In the genomic region with DNA sequence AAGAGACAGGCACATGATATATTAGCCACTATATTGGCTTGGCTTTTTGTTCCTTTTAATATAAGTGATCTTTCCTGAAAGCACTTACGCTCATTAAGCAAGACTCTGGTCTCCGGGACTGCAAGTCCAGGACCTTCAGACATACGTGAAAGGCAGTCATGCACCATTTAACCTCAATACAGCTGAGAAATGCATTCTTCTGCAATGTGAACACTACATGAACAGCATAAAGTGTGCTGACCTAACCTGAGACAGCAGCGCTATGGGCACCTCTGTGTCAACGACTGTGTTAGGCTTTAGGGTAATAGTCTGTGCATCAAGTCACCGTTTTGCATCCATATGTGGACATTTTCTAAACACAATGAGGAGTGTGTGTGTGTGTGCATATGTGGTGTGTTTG, we compare ENCODE assay signal across 18 mouse cellular contexts.
A peak's percentile ranks its signal among the peaks of the same experiment; 100 is the strongest.
DNase-seq lines count a peak whose midpoint lies in the region; ATAC-seq and TF ChIP-seq lines count a peak whose summit lies in the region.
"Had no signal": no experiment of that assay in that cellular context is flagged by ENCODE, and none has a peak within 500 bp of the region (broad histone marks: within the 10 kb centered on the region; RNA-seq: fewer than 3 reads in every experiment).

No protein-coding gene starts in this region.

- H3K36me3 ChIP-seq in kidney, adult 2 months (ENCODE audit: control insufficient read depth, insufficient read depth, low read length), result no peaks in the 10 kb centered on the region
- H3K36me3 ChIP-seq in kidney, embryonic 16.5 days (ENCODE audit: insufficient read depth, low read length), result no peaks in the 10 kb centered on the region
- H3K36me3 ChIP-seq in neural tube, embryonic 11.5 days (ENCODE audit: control insufficient read depth, insufficient read depth, low read length), result no peaks in the 10 kb centered on the region
- H3K36me3 ChIP-seq: embryonic facial prominence, embryonic 15.5 days had no signal

- peak; percentile 31 for DNase-seq in kidney, adult 2 months
- no peak for DNase-seq in neural tube, embryonic 11.5 days (ENCODE audit: low spot score)
- no peak for DNase-seq in neural tube, embryonic 10.5 days (ENCODE audit: extremely low spot score, low spot score)
- peak; percentile 45 for DNase-seq in mesoderm, embryonic 11.5 days (ENCODE audit: low read depth, low spot score)
- no peak for DNase-seq in adrenal gland, postnatal 10 days
- no peak for DNase-seq in left cerebral cortex, adult 8-10 months (ENCODE audit: low spot score in 2 of 2)
- DNase-seq: adrenal gland, postnatal 36 days; cerebellum, adult 8-10 months; gastrocnemius, postnatal 10 days; heart, adult 2 months; kidney, postnatal 10 days; lung, postnatal 10 days; right cerebral cortex, postnatal 14 days; thymus, postnatal 14 days had no signal

- H3K4me2 ChIP-seq in kidney, embryonic 16.5 days (replicated peaks; ENCODE audit: low read depth, low read length), result no peak overlapping the region
- no peak overlapping the region for H3K4me2 ChIP-seq in neural tube, embryonic 11.5 days (ENCODE audit: low read depth)
- H3K4me2 ChIP-seq: embryonic facial prominence, embryonic 15.5 days had no signal

- 50% methylated on average over 6 of the region's 6 CpGs for WGBS in kidney, adult 2 months
- WGBS in kidney, embryonic 16.5 days, result 55% methylated on average over 6 of the region's 6 CpGs
- 30% methylated on average over 6 of the region's 6 CpGs for WGBS in neural tube, embryonic 11.5 days

- no peak for TF ChIP-seq CTCF in kidney, adult 2 months (conservative IDR thresholded peaks at IDR 0.05; ENCODE audit: insufficient read depth, insufficient read length, low read depth, low read length)

- H3K9me3 ChIP-seq in kidney, embryonic 16.5 days (ENCODE audit: low read length), result no peaks in the 10 kb centered on the region
- H3K9me3 ChIP-seq in neural tube, embryonic 11.5 days (ENCODE audit: control insufficient read depth, low read length), result no peaks in the 10 kb centered on the region
- H3K9me3 ChIP-seq: embryonic facial prominence, embryonic 15.5 days had no signal

- H3K4me1 ChIP-seq in kidney, adult 2 months (ENCODE audit: control insufficient read depth, insufficient read depth, low read length), result peaks cover 3% of the 10 kb centered on the region; the same call in 1 of the 2 replicates
- peaks cover 4% of the 10 kb centered on the region; the same call in 1 of the 2 replicates for H3K4me1 ChIP-seq in kidney, embryonic 16.5 days (ENCODE audit: insufficient read depth, low read length)
- H3K4me1 ChIP-seq in neural tube, embryonic 11.5 days (ENCODE audit: control insufficient read depth, insufficient read depth, low read length), result peaks cover 12% of the 10 kb centered on the region
- H3K4me1 ChIP-seq: embryonic facial prominence, embryonic 15.5 days had no signal

- H3K27ac ChIP-seq in kidney, adult 2 months (ENCODE audit: insufficient read depth, low read depth, low read length), result no peak overlapping the region
- no peak overlapping the region for H3K27ac ChIP-seq in kidney, embryonic 16.5 days (ENCODE audit: low read length)
- H3K27ac ChIP-seq in neural tube, embryonic 11.5 days (ENCODE audit: low read depth, low read length), result peak overlapping the region; percentile 63
- H3K27ac ChIP-seq: embryonic facial prominence, embryonic 15.5 days; heart, adult 2 months; stomach, postnatal 0 days had no signal

- no peak for TF ChIP-seq POLR2A in kidney, adult 2 months (IDR thresholded peaks at IDR 0.05; ENCODE audit: low read depth, low read length)

- H3K27me3 ChIP-seq in kidney, adult 2 months (replicated peaks; ENCODE audit: control insufficient read depth, insufficient read depth, low read length), result no peaks in the 10 kb centered on the region
- H3K27me3 ChIP-seq in kidney, embryonic 16.5 days (ENCODE audit: insufficient read depth, low read length), result no peaks in the 10 kb centered on the region
- no peaks in the 10 kb centered on the region for H3K27me3 ChIP-seq in neural tube, embryonic 11.5 days (ENCODE audit: control insufficient read depth, insufficient read depth, low read length)
- H3K27me3 ChIP-seq: embryonic facial prominence, embryonic 15.5 days had no signal

- ATAC-seq in kidney, embryonic 16.5 days (ENCODE audit: low FRiP score, low TSS enrichment), result no peak; the same call in 1 of the 2 replicates
- peak; percentile 51; the same call in 1 of the 2 replicates for ATAC-seq in neural tube, embryonic 11.5 days (ENCODE audit: insufficient read depth, low FRiP score, low TSS enrichment)

- no peak overlapping the region for H3K4me3 ChIP-seq in kidney, adult 2 months (ENCODE audit: insufficient read depth, low read depth, low read length)
- no peak overlapping the region for H3K4me3 ChIP-seq in kidney, embryonic 16.5 days (ENCODE audit: low read length)
- H3K4me3 ChIP-seq in neural tube, embryonic 11.5 days (ENCODE audit: low read depth, low read length), result no peak overlapping the region
- H3K4me3 ChIP-seq: embryonic facial prominence, embryonic 15.5 days; heart, adult 2 months; myocyte had no signal

- no peak overlapping the region for H3K9ac ChIP-seq in kidney, embryonic 16.5 days (replicated peaks; ENCODE audit: low read length)
- no peak overlapping the region for H3K9ac ChIP-seq in neural tube, embryonic 11.5 days (ENCODE audit: low read length)
- H3K9ac ChIP-seq: embryonic facial prominence, embryonic 15.5 days had no signal

Comparison
In these comparisons a context has a peak if more than half of its experiments do, and no peak if none do; other contexts are left out.
1. DNase-seq: peak in kidney, adult 2 months (single experiment) and mesoderm, embryonic 11.5 days (single experiment); none in neural tube, embryonic 11.5 days (single experiment), neural tube, embryonic 10.5 days (single experiment), adrenal gland, postnatal 10 days (single experiment) and left cerebral cortex, adult 8-10 months (0 of 2).